Mouse (Mus musculus) bone marrow macrophage, adult 2 months (primary cell): ENCODE results near the gene Mcu.

Source experiments
- CTCF ChIP-seq: IDR thresholded peaks from 2 replicates; pipeline ENCODE4 v1.5.1; 2012; ENCODE audit warnings: low read depth, mild to moderate bottlenecking, low read length, moderate library complexity
- POLR2A ChIP-seq: IDR thresholded peaks from 2 replicates; pipeline ENCODE4 v1.6.1; 2012; ENCODE audit warnings: mild to moderate bottlenecking, low read depth, low read length, borderline replicate concordance

DNA sequence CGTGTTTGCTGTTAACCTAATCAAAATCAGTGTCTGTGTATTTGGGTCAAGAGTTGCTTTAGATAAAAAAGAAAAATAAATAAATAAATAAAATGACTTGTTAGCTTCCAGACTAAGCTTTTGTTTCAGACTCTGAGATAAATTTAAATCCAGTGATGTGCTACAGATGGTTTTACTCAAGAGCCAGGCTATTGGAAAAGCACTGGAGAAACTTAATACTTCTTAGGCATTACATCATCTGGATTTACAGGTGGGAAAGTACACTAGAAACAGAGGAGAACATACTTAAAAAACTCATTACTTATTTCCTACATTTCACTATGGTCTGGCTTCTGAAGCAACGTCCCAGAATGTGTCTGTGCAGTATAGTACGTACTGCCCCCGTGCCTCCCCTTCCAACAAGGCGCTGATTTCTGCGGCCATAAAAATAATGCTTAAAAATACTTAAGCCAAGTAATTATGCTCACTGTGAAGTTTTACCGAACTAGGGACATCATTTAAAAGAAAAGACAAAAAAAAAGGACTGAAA, 21.2 kb upstream of the Mcu start:
- TF ChIP-seq POLR2A (no peak), CTCF (no peak)
